Mouse (Mus musculus): ENCODE data around the gene Sf3a3.

Gene Sf3a3

GRCm38 (mm10) chr4:124738783-124739182 lies 24.2 kb downstream of the Sf3a3 start:
- DNase-seq (ENCODE audit: low spot score), result no peak

GRCm38 (mm10) chr4:124741376-124742343 lies 27.1 kb downstream of the Sf3a3 start, which contains the start of gene Inpp5b:
Inpp5b (plus strand) TSS chr4:124741850.
- peak; percentile 78 for DNase-seq (ENCODE audit: low spot score)

GRCm38 (mm10) chr4:124742839-124743238 lies 28.3 kb downstream of the Sf3a3 start:
- DNase-seq (ENCODE audit: low spot score), result no peak

GRCm38 (mm10) chr4:124746577-124746976 lies 32.0 kb downstream of the Sf3a3 start:
- DNase-seq (ENCODE audit: low spot score), result no peak

- DNase-seq (ENCODE audit: low spot score), result no peak
These were observed 33.3 kb downstream of the Sf3a3 start for GRCm38 (mm10) chr4:124747851-124748250.

- DNase-seq (ENCODE audit: low spot score), result peak; percentile 98
These were observed 37.0 kb downstream of the Sf3a3 start for GRCm38 (mm10) chr4:124751300-124752250.

GRCm38 (mm10) chr4:124752281-124753199 lies 38.0 kb downstream of the Sf3a3 start:
- DNase-seq (ENCODE audit: low spot score), result no peak

- no peak for DNase-seq (ENCODE audit: low spot score)
These were observed 41.0 kb downstream of the Sf3a3 start for GRCm38 (mm10) chr4:124755526-124755925.

GRCm38 (mm10) chr4:124759305-124759811 lies 44.8 kb downstream of the Sf3a3 start:
- peak; percentile 15 for DNase-seq (ENCODE audit: low spot score)

- no peak for DNase-seq (ENCODE audit: low spot score)
These were observed 46.6 kb downstream of the Sf3a3 start for GRCm38 (mm10) chr4:124761201-124761600.

- no peak for DNase-seq (ENCODE audit: low spot score)
These were observed 48.4 kb downstream of the Sf3a3 start for GRCm38 (mm10) chr4:124762858-124763452.

GRCm38 (mm10) chr4:124765802-124766565 lies 51.4 kb downstream of the Sf3a3 start:
- no peak for DNase-seq (ENCODE audit: low spot score)

- no peak for DNase-seq (ENCODE audit: low spot score)
These were observed 52.0 kb downstream of the Sf3a3 start for GRCm38 (mm10) chr4:124766566-124766940.

- no peak for DNase-seq (ENCODE audit: low spot score)
These were observed 54.5 kb downstream of the Sf3a3 start for GRCm38 (mm10) chr4:124768963-124769591.

- no peak for DNase-seq (ENCODE audit: low spot score)
These were observed 56.0 kb downstream of the Sf3a3 start for GRCm38 (mm10) chr4:124770624-124771023.

GRCm38 (mm10) chr4:124772125-124772524 lies 57.5 kb downstream of the Sf3a3 start:
- no peak for DNase-seq (ENCODE audit: low spot score)

GRCm38 (mm10) chr4:124773449-124773848 lies 58.9 kb downstream of the Sf3a3 start:
- DNase-seq (ENCODE audit: low spot score), result no peak

- no peak for DNase-seq (ENCODE audit: low spot score)
These were observed 59.4 kb downstream of the Sf3a3 start for GRCm38 (mm10) chr4:124773995-124774394.

- DNase-seq (ENCODE audit: low spot score), result no peak
These were observed 59.9 kb downstream of the Sf3a3 start for GRCm38 (mm10) chr4:124774429-124774828.

Data from ovary, postnatal 36 days (tissue).